Mouse (Mus musculus): ENCODE measurements around the gene Foxp1.

DNA sequence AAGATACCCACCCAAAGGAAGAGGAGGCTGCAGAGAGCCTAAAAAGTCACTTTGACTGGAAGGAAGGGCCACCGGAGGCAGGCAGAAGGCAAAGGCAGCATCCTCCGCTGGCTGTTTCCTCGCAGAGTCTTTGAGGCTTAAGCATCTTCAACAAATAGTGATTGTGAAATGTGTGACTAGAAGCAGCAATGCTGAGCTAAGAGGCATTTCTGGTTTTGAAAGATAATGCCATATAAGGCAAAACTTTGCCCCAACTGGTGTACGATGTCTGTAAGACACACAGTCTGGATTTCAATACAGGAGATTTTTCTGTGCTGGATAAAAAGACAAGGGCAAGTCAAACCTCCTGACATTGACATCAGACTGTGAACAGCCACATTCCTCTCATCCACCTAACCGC, 51.6 kb downstream of the Foxp1 start:
- TF ChIP-seq CTCF (IDR thresholded peaks at IDR 0.05; ENCODE audit: low read depth, low read length) = no peak
- TF ChIP-seq POLR2AphosphoS5 (IDR thresholded peaks at IDR 0.05; ENCODE audit: insufficient replicate concordance, low read depth, low read length) = no peak
- TF ChIP-seq GATA1 (IDR thresholded peaks at IDR 0.05; ENCODE audit: borderline replicate concordance, low read length) = no peak
- TF ChIP-seq TAL1 (conservative IDR thresholded peaks at IDR 0.05; ENCODE audit: low read depth, low read length) = no peak
- TF ChIP-seq GATA2 (IDR thresholded peaks at IDR 0.05; ENCODE audit: borderline replicate concordance, low read depth, low read length) = no peak

All from G1E (cell line).